Mouse (Mus musculus): ENCODE measurements at regions not wholly inside any gene's neighbourhood (a gene's known extent, or its start where the extent isn't known, plus 50 kb on each side); places are given as distances from the start of the nearest gene placed in this dataset.

GRCm38 (mm10) chr12:117430886-117431285 lies 85.4 kb upstream of the Rapgef5 start:
- DNase-seq (ENCODE audit: low spot score in 2 of 2) = no peak

- DNase-seq (ENCODE audit: low spot score in 2 of 2) = no peak
Observed at GRCm38 (mm10) chr12:117432788-117433187, 83.5 kb upstream of the Rapgef5 start.

- no peak for DNase-seq (ENCODE audit: low spot score in 2 of 2)
Observed at GRCm38 (mm10) chr12:117437011-117437410, 79.3 kb upstream of the Rapgef5 start.

GRCm38 (mm10) chr12:117439015-117439605 lies 77.2 kb upstream of the Rapgef5 start:
- no peak for DNase-seq (ENCODE audit: low spot score in 2 of 2)

GRCm38 (mm10) chr12:117444247-117444989 lies 71.9 kb upstream of the Rapgef5 start:
- no peak for DNase-seq (ENCODE audit: low spot score in 2 of 2)

- DNase-seq (ENCODE audit: low spot score in 2 of 2) = no peak
Observed at GRCm38 (mm10) chr12:117447223-117447622, 69.1 kb upstream of the Rapgef5 start.

GRCm38 (mm10) chr12:117447843-117448728 lies 68.2 kb upstream of the Rapgef5 start:
- DNase-seq (ENCODE audit: low spot score in 2 of 2) = no peak

- DNase-seq (ENCODE audit: low spot score in 2 of 2) = no peak
Observed at GRCm38 (mm10) chr12:117449080-117449479, 67.2 kb upstream of the Rapgef5 start.

GRCm38 (mm10) chr12:117450106-117450505 lies 66.2 kb upstream of the Rapgef5 start:
- DNase-seq (ENCODE audit: low spot score in 2 of 2) = no peak

GRCm38 (mm10) chr12:117450871-117451270 lies 65.4 kb upstream of the Rapgef5 start:
- no peak for DNase-seq (ENCODE audit: low spot score in 2 of 2)

GRCm38 (mm10) chr12:117451441-117451840 lies 64.8 kb upstream of the Rapgef5 start:
- DNase-seq (ENCODE audit: low spot score in 2 of 2) = no peak

GRCm38 (mm10) chr12:117455800-117456199 lies 60.5 kb upstream of the Rapgef5 start:
- DNase-seq (ENCODE audit: low spot score in 2 of 2) = no peak

GRCm38 (mm10) chr12:117458132-117459070 lies 57.9 kb upstream of the Rapgef5 start:
- no peak for DNase-seq (ENCODE audit: low spot score in 2 of 2)

- DNase-seq (ENCODE audit: low spot score in 2 of 2) = no peak
Observed at GRCm38 (mm10) chr12:117459541-117459940, 56.7 kb upstream of the Rapgef5 start.

GRCm38 (mm10) chr12:117465206-117465605 lies 51.1 kb upstream of the Rapgef5 start:
- no peak for DNase-seq (ENCODE audit: low spot score in 2 of 2)

GRCm38 (mm10) chr12:117465998-117466397 lies 50.3 kb upstream of the Rapgef5 start:
- no peak for DNase-seq (ENCODE audit: low spot score in 2 of 2)

Measured in cerebellum, postnatal 4 days (tissue).